Mouse (Mus musculus) lung, postnatal 4 days (tissue): ENCODE measurements around the gene A4gnt.
A peak's percentile ranks its signal among the peaks of the same experiment; 100 is the strongest.

Experiments used
- DNase-seq, 2 experiments: peaks; one replicate each; pipeline ENCODE4 v3.0.0; 2021

A4gnt gene

GRCm38 (mm10) chr9:99636776-99637175 is 24.5 kb downstream of the A4gnt start:
- DNase-seq, result no peak

- no peak for DNase-seq
These were observed 24.9 kb downstream of the A4gnt start for GRCm38 (mm10) chr9:99637227-99637626.

GRCm38 (mm10) chr9:99637736-99638135 is 25.4 kb downstream of the A4gnt start:
- DNase-seq, result no peak

GRCm38 (mm10) chr9:99639957-99640356 is 27.7 kb downstream of the A4gnt start:
- no peak for DNase-seq

- DNase-seq, result peak; percentile 36 to 56
These were observed 33.1 kb downstream of the A4gnt start for GRCm38 (mm10) chr9:99645416-99645815.

GRCm38 (mm10) chr9:99646102-99646501 is 33.8 kb downstream of the A4gnt start:
- no peak for DNase-seq

GRCm38 (mm10) chr9:99660756-99661155 is 48.5 kb downstream of the A4gnt start:
- DNase-seq, result no peak

GRCm38 (mm10) chr9:99661606-99662166 is 49.4 kb downstream of the A4gnt start:
- DNase-seq, result no peak

GRCm38 (mm10) chr9:99662406-99662805 is 50.1 kb downstream of the A4gnt start:
- peak; percentile 61 to 67 for DNase-seq

GRCm38 (mm10) chr9:99662887-99663286 is 50.6 kb downstream of the A4gnt start:
- no peak for DNase-seq

- peak; percentile 47 to 71 for DNase-seq
These were observed 55.3 kb downstream of the A4gnt start for GRCm38 (mm10) chr9:99667596-99667995.

- DNase-seq, result peak in 1 of 2 experiments; percentile 40
These were observed 59.3 kb downstream of the A4gnt start for GRCm38 (mm10) chr9:99671603-99672002.
